Mouse (Mus musculus) macrophage (primary cell): ENCODE measurements around the gene Szrd1. TPM values are rescaled to one million over a fixed set of nuclear protein-coding genes. Genes with fewer than 3 reads are reported as not detected.

Experiments
- H3K27ac ChIP-seq: fragments of 350-480 bp; formaldehyde crosslinking; 2 replicates; pipeline ENCODE4 v1.9.0; 2021
- H3K36me3 ChIP-seq: fragments of 350-480 bp; formaldehyde crosslinking; 2 replicates; pipeline ENCODE4 v1.9.0; 2021; ENCODE audit errors: inconsistent target
- H3K4me3 ChIP-seq: fragments of 350-480 bp; formaldehyde crosslinking; 2 replicates; pipeline ENCODE4 v1.9.0; 2021; ENCODE audit errors: inconsistent target
- H3K79me2 ChIP-seq: fragments of 350-480 bp; formaldehyde crosslinking; 2 replicates; pipeline ENCODE4 v1.9.0; 2021; ENCODE audit errors: inconsistent target
- WGBS: methylation state at CpG from one replicate; pipeline ENCODE4 v1.1.7; 2026; ENCODE audit warnings: inconsistent platforms; ENCODE audit not compliant: missing documents; 5-methylcytosine and 5-hydroxymethylcytosine counted together
- polyA plus RNA-seq: library from polyadenylated mRNA; stranded (reverse); fragments of 250-400 nt; gene quantifications from 3 replicates; pipeline ENCODE4 v1.2.4, GENCODE M21; 2018; ENCODE audit warnings: inconsistent platforms

The Szrd1 gene
- polyA plus RNA-seq, 1 experiment from 2014 or later, result 104 TPM

- Histone ChIP-seq H3K36me3 (peaks cover 83% of the 10 kb centered on the region), H3K4me3 (no peak overlapping the region), H3K27ac (no peak overlapping the region), H3K79me2 (peaks cover 43% of the 10 kb centered on the region)
- 97% methylated on average over 8 of the region's 8 CpGs for WGBS
These were observed 24.2 kb downstream of the Szrd1 start for GRCm38 (mm10) chr4:141115398-141115797.

GRCm38 (mm10) chr4:141114521-141114981 is 25.0 kb downstream of the Szrd1 start:
- H3K79me2 ChIP-seq, result peaks cover 35% of the 10 kb centered on the region
- 96% methylated on average over 6 of the region's 6 CpGs for WGBS
- H3K4me3 ChIP-seq, result no peak overlapping the region
- H3K36me3 ChIP-seq, result peaks cover 83% of the 10 kb centered on the region
- no peak overlapping the region for H3K27ac ChIP-seq

GRCm38 (mm10) chr4:141113831-141114230 is 25.7 kb downstream of the Szrd1 start:
- H3K27ac ChIP-seq, result no peak overlapping the region
- peaks cover 28% of the 10 kb centered on the region for H3K79me2 ChIP-seq
- H3K4me3 ChIP-seq, result no peak overlapping the region
- WGBS, result 92% methylated on average over 6 of the region's 7 CpGs
- H3K36me3 ChIP-seq, result peaks cover 76% of the 10 kb centered on the region

- peaks cover 20% of the 10 kb centered on the region; the same call in 1 of the 2 replicates for H3K36me3 ChIP-seq
- H3K4me3 ChIP-seq, result no peak overlapping the region
- H3K27ac ChIP-seq, result no peak overlapping the region
- no peaks in the 10 kb centered on the region for H3K79me2 ChIP-seq
- WGBS, result 60% methylated on average over 10 of the region's 10 CpGs
These were observed 31.3 kb downstream of the Szrd1 start for GRCm38 (mm10) chr4:141108196-141108732.

GRCm38 (mm10) chr4:141106526-141107183 is 32.9 kb downstream of the Szrd1 start:
- Histone ChIP-seq H3K36me3 (peaks cover 4% of the 10 kb centered on the region; the same call in 1 of the 2 replicates), H3K4me3 (no peak overlapping the region), H3K79me2 (no peaks in the 10 kb centered on the region), H3K27ac (no peak overlapping the region)
- 89% methylated on average over 16 of the region's 16 CpGs for WGBS

GRCm38 (mm10) chr4:141101855-141102254 is 37.7 kb downstream of the Szrd1 start:
- 75% methylated on average over 6 of the region's 6 CpGs for WGBS
- H3K36me3 ChIP-seq, result no peaks in the 10 kb centered on the region
- H3K27ac ChIP-seq, result no peak overlapping the region
- H3K79me2 ChIP-seq, result no peaks in the 10 kb centered on the region
- H3K4me3 ChIP-seq, result no peak overlapping the region

- no peaks in the 10 kb centered on the region for H3K79me2 ChIP-seq
- no peak overlapping the region for H3K27ac ChIP-seq
- 95% methylated on average over 9 of the region's 9 CpGs for WGBS
- H3K36me3 ChIP-seq, result no peaks in the 10 kb centered on the region
- H3K4me3 ChIP-seq, result no peak overlapping the region
These were observed 38.3 kb downstream of the Szrd1 start for GRCm38 (mm10) chr4:141101291-141101690.

- no peak overlapping the region for H3K4me3 ChIP-seq
- no peak overlapping the region for H3K27ac ChIP-seq
- 92% methylated on average over 3 of the region's 5 CpGs for WGBS
- no peaks in the 10 kb centered on the region for H3K79me2 ChIP-seq
- no peaks in the 10 kb centered on the region for H3K36me3 ChIP-seq
These were observed 39.6 kb downstream of the Szrd1 start for GRCm38 (mm10) chr4:141099956-141100355.

GRCm38 (mm10) chr4:141098935-141099334 is 40.6 kb downstream of the Szrd1 start:
- Histone ChIP-seq H3K4me3 (no peak overlapping the region), H3K27ac (no peak overlapping the region), H3K36me3 (no peaks in the 10 kb centered on the region), H3K79me2 (no peaks in the 10 kb centered on the region)
- WGBS, result 62% methylated on average over 4 of the region's 4 CpGs

GRCm38 (mm10) chr4:141096710-141097109 is 42.9 kb downstream of the Szrd1 start:
- Histone ChIP-seq H3K27ac (no peak overlapping the region), H3K36me3 (no peaks in the 10 kb centered on the region), H3K79me2 (no peaks in the 10 kb centered on the region), H3K4me3 (no peak overlapping the region)
- 49% methylated on average over 9 of the region's 9 CpGs for WGBS

GRCm38 (mm10) chr4:141095016-141095415 is 44.6 kb downstream of the Szrd1 start:
- Histone ChIP-seq H3K36me3 (no peaks in the 10 kb centered on the region), H3K79me2 (no peaks in the 10 kb centered on the region), H3K4me3 (no peak overlapping the region), H3K27ac (no peak overlapping the region)
- WGBS, result 85% methylated on average over 9 of the region's 10 CpGs

- no peaks in the 10 kb centered on the region for H3K36me3 ChIP-seq
- 65% methylated on average over 9 of the region's 9 CpGs for WGBS
- H3K27ac ChIP-seq, result no peak overlapping the region
These were observed 50.9 kb downstream of the Szrd1 start for GRCm38 (mm10) chr4:141088714-141089113.

GRCm38 (mm10) chr4:141088033-141088432 is 51.5 kb downstream of the Szrd1 start, which contains the start of gene Spata21:
Gene Spata21, plus strand, starts transcription at chr4:141088333.
- Histone ChIP-seq H3K4me3 (no peak within 1 kb of the TSS), H3K36me3 (no peaks in the 10 kb centered on the region), H3K79me2 (no peaks in the 10 kb centered on the region), H3K27ac (no peak within 1 kb of the TSS)
- WGBS, result 83% methylated on average over 4 of the region's 6 CpGs

More at GRCm38 (mm10) chr4:141088714-141089113, 50.9 kb downstream of the Szrd1 start:
- Histone ChIP-seq H3K4me3 (no peak overlapping the region), H3K79me2 (no peaks in the 10 kb centered on the region)

GRCm38 (mm10) chr4:141086862-141087261 is 52.7 kb downstream of the Szrd1 start:
- Histone ChIP-seq H3K4me3 (no peak overlapping the region), H3K79me2 (no peaks in the 10 kb centered on the region), H3K27ac (no peak overlapping the region), H3K36me3 (no peaks in the 10 kb centered on the region)
- 95% methylated on average over 10 of the region's 10 CpGs for WGBS

GRCm38 (mm10) chr4:141078510-141079137 is 61.0 kb downstream of the Szrd1 start:
- no peak overlapping the region for H3K27ac ChIP-seq
- peaks cover 6% of the 10 kb centered on the region; the same call in 1 of the 2 replicates for H3K36me3 ChIP-seq
- H3K4me3 ChIP-seq, result peak overlapping the region; percentile 93; the same call in 1 of the 2 replicates
- peaks cover 42% of the 10 kb centered on the region for H3K79me2 ChIP-seq
- WGBS, result 76% methylated on average over 13 of the region's 18 CpGs
